Mouse (Mus musculus) embryonic fibroblast, embryonic 13.5 days (primary cell): ENCODE data around the gene 1810010D01Rik. TPM values are rescaled to one million over a fixed set of nuclear protein-coding genes. Genes with fewer than 3 reads are reported as not detected.

Experiments
- H3K27ac ChIP-seq: 2 replicates; pipeline ENCODE4 v1.5.1; 2012; ENCODE audit warnings: low read length, control low read depth, inconsistent platforms; ENCODE audit not compliant: insufficient read depth
- H3K4me1 ChIP-seq: 2 replicates; pipeline ENCODE4 v1.6.1; 2011; ENCODE audit warnings: low read length; ENCODE audit not compliant: control insufficient read depth, insufficient read depth
- H3K4me3 ChIP-seq: 2 replicates; pipeline ENCODE4 v1.5.1; 2011; ENCODE audit warnings: mild to moderate bottlenecking, control low read depth, low read length; ENCODE audit not compliant: insufficient read depth
- CTCF ChIP-seq: IDR thresholded peaks from 2 replicates; pipeline ENCODE4 v1.5.1; 2011; ENCODE audit warnings: mild to moderate bottlenecking, control low read depth, low read length, moderate library complexity, borderline replicate concordance; ENCODE audit not compliant: insufficient read depth
- POLR2A ChIP-seq: IDR thresholded peaks from 2 replicates; pipeline ENCODE4 v1.6.1; 2011; ENCODE audit warnings: low read depth, mild to moderate bottlenecking, control low read depth, low read length, moderate library complexity
- polyA plus RNA-seq: library from polyadenylated mRNA; stranded (reverse); fragments of >200 nt; gene quantifications from 2 replicates; pipeline ENCODE4 v1.2.4, GENCODE M21; 2011; ENCODE audit warnings: low read depth; ENCODE audit not compliant: missing spikeins, insufficient read length

Gene 1810010D01Rik
- not detected in 2 replicates for polyA plus RNA-seq

DNA sequence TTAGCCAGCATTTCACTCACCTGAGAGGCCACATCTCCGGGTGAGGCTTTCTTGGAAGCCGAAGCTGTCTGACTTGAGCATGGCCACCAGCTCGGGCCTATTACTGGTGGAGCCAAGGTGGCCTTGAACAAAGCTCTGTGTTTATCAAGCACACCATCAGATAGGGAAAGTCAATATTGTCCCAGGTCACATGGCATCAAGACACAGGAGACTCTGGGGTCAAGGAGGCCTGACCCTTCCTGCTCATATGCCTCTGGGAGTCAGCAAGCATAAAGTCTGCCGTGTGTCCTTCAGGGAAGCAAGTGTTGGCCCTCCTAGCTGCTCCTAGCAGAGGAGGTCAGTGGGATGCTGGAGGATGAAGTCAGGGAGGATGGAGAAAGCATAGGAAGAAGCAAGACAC, at the start of gene 1810010D01Rik:
Gene 1810010D01Rik, minus strand, starts transcription at position 114 of the 400 bp plus-strand sequence.
- H3K27ac ChIP-seq = no peak within 1 kb of the TSS
- no peak for TF ChIP-seq POLR2A
- TF ChIP-seq CTCF = no peak
- H3K4me1 ChIP-seq = peaks cover 10% of the 10 kb centered on the region; the same call in 1 of the 2 replicates
- no peak within 1 kb of the TSS for H3K4me3 ChIP-seq

DNA sequence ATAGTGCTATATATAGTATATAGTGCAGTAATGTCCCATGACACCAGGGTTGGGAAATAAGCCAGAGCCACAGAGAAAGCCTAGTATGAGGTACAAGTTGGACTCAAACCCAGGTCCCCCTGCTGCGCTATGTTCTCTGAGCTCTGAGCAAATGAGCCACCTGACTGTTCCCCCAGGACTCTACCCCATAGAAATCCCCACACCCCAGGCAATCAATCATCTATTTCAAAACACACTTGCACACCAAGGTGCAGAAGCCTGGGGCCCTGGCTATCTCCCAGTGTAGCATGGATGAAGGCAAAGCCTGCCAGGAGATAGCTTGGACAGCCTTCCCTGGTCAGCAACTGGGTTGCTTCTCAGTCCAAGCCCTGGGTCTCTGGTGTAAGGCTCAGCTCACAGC, 48.2 kb upstream of the 1810010D01Rik start:
- TF ChIP-seq CTCF (no peak), POLR2A (no peak)
- no peaks in the 10 kb centered on the region for H3K4me1 ChIP-seq
- no peak overlapping the region for H3K27ac ChIP-seq
- no peak overlapping the region for H3K4me3 ChIP-seq

DNA sequence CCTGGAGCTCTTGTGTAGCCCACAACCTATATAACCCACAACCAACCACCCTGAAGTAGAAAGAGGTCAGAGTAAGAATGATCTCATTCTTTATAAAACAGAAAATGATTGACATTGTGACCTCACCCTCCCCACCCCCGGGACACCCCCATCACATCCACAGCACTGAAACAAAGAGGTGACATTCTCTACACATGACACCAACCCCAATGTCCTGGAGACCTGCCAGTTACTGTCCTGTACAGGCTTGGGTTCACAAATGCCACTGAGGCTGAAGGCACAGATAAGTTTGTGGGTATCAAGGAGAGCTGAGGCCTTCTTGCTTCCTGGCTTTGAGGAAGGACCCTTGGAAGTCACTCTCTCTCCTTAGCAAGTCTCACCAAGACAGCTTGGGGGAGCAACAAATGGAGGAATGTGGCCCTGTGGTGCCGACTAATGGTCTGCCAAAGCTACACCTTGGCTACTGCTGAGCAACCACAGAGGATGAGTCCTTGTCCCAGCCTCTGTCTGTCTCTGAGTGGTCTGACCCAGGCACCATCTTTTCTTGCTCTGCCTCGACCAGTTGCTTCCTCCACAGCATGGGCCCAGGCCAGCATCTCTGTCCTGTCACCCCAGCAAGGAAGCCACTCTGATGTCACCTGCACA, 46.2 kb upstream of the 1810010D01Rik start:
- Histone ChIP-seq H3K4me1 (no peaks in the 10 kb centered on the region), H3K27ac (no peak overlapping the region), H3K4me3 (no peak overlapping the region)
- TF ChIP-seq POLR2A (no peak), CTCF (no peak)

DNA sequence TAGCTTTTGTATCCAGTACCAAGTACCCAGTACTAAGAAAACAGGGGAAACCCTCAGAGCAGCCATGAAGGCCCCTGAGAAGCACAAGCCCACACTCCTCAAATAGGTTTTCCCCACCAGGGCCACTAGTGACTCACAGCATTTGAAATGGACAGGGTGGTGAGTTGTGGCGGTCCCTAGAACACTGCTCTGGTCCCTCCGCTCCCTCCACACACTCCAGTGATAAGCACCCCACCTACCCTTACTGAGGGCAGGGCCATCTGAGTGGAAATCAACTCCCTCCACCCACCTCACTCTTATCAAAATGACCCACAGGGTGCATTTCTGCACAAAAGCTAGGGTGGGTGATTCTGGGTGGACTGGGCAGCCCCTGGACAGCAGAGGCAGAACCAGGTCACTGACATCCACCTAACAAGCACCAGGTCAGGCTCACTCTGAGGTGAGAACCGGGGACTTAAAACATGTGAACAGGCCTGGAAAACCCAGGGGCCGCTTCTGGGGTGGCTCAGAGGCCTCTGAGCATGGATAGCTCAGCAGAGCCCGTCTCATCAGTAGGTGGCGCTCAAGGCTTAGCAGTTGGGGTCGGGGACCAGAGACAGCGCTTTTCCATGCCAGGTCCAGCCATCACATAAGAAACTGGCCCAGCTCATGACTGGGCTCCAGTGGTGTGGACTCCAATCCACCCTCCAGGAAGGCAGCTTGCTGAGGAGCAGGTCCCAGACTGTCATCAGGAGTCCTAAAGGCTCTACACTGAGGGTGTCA, 45.0 kb upstream of the 1810010D01Rik start:
- no peak overlapping the region for H3K27ac ChIP-seq
- no peaks in the 10 kb centered on the region for H3K4me1 ChIP-seq
- no peak overlapping the region for H3K4me3 ChIP-seq
- no peak for TF ChIP-seq POLR2A
- TF ChIP-seq CTCF = peak; percentile 86

DNA sequence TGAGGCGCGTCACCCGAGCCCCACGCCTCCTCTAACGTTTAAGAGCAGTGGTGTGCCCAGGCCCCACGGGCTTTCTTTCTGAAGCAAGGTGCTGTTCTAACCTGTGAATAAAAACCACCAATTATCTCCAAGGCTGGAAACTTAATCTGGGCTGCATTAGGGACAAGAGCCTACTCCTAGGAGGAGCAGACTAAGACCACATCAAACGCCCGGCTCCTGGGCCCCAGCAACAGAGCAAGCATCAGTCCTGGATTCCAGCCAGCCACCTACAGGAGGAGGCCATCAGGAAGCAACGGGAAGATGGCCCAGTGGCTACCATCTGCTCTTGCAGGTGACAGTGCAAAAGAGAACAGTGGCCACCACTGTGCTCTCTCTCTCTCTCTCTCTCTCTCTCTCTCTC, 42.3 kb upstream of the 1810010D01Rik start:
- H3K4me3 ChIP-seq = no peak overlapping the region
- H3K27ac ChIP-seq = no peak overlapping the region
- TF ChIP-seq CTCF = no peak
- no peak for TF ChIP-seq POLR2A

DNA sequence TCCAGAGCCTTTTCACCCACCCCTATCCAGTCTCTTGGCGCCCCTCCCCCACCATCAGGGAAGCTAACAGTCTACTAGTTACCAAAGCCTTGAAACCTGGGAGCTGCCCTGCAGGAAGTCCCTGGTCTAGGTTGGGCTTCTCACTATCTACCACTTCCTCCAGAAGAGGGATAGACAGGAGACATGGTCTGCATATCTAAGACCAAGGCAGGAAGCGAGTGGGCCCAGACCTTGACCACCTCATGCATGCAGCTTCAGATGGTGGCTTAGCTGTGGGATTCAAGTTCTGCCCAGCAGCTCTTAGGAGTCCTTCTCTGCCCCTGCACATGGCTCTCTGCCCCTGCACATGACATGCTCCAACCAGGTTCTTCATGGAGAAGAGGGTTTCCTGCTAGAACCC, 41.0 kb upstream of the 1810010D01Rik start:
- Histone ChIP-seq H3K4me1 (no peaks in the 10 kb centered on the region), H3K27ac (no peak overlapping the region), H3K4me3 (no peak overlapping the region)
- TF ChIP-seq POLR2A = no peak
- no peak for TF ChIP-seq CTCF

More for the DNA sequence above, 42.3 kb upstream of the 1810010D01Rik start:
- H3K4me1 ChIP-seq = no peaks in the 10 kb centered on the region

DNA sequence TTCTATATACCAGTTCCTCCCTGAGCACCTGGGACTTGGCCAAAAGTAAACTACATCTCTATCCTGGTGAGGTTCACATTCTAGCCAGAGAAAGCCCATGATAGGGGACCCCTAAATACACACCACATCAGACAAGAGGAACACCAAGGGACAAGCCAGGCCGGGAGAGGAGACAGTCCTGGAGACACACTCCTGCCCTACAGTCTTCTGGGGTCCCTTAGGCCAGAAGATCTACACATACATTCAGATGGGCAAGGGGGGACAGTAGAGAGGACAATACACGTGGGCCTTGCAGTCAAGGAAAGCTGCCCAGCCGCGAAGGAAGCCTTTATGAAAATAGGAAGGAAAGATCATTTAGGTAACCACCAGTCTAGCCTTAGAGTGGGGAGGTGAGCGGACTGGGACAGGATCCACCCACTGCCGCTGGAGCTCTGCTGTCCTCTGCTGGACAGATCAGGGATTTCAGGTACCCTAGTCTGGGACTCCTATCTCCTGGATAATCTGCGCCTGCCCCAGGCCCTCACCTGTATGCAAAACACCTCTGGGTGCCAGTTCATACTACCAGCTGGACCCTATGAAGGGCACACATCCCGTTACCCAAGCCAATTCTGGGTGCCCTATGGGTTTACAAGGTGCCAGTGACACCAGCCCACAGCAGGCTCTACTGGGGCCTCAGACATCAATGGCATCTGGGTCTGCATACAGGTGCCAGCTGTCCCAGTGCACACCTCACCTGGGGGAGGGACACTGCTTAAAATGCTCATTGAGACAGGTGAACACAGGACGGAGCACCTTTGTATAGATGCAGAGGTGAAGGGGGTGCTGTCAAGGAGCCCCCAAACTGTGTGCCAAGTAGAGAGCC, 35.2 kb upstream of the 1810010D01Rik start:
- Histone ChIP-seq H3K27ac (no peak overlapping the region), H3K4me3 (no peak overlapping the region), H3K4me1 (peaks cover 3% of the 10 kb centered on the region; the same call in 1 of the 2 replicates)
- peak; percentile 96 for TF ChIP-seq CTCF
- TF ChIP-seq POLR2A = no peak

DNA sequence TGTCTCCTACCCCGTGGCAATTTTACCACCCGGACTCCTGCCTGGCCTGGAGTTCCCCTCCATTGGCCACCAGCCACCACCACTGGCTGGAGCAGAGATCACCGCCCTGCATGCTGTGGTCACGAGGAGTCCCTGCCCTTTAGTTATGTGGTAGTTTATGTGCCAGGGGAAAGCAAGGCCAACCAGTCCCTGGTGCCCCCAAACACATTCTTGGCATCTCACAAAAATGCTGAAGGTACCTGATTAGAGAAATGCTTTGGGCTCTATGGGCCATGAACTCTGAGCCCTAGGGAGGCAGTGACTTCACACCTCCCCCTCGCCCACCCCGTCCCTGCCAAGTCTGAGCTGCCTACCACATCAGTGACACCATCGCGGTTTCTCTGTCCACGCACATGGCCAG, 34.1 kb upstream of the 1810010D01Rik start:
- TF ChIP-seq POLR2A (no peak), CTCF (no peak)
- Histone ChIP-seq H3K27ac (no peak overlapping the region), H3K4me3 (no peak overlapping the region), H3K4me1 (peaks cover 3% of the 10 kb centered on the region; the same call in 1 of the 2 replicates)

DNA sequence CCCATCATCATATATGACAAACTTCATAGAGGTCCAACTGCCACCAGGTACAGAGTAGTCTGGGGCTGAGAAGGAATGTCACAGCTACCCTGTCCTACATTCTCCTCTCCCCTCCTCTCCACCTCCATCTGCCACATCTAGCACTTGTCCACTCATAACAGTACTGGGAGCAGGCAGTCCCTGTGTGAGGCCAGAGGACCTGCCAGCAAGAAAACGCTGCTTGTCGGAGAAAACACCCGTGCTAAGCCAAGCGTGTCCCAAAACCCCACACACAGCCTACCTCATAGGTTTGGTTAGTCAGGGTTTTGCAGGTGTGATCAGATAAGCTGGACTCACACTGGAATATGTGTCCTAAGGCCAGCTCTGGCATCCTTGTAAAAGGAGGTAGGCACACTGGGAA, 33.0 kb upstream of the 1810010D01Rik start:
- TF ChIP-seq CTCF (no peak), POLR2A (no peak)
- H3K4me3 ChIP-seq = no peak overlapping the region
- H3K4me1 ChIP-seq = peaks cover 3% of the 10 kb centered on the region; the same call in 1 of the 2 replicates
- H3K27ac ChIP-seq = no peak overlapping the region
